Mouse (Mus musculus) bone marrow macrophage, adult 2 months (primary cell): ENCODE results near the gene Eif4g3. TPM values are rescaled to one million over a fixed set of nuclear protein-coding genes. Genes with fewer than 3 reads are reported as not detected.

Experiments
- H3K27ac ChIP-seq: 2 replicates; pipeline ENCODE4 v1.5.1; 2012; ENCODE audit warnings: low read depth, low read length; ENCODE audit not compliant: insufficient read depth
- H3K4me1 ChIP-seq: 2 replicates; pipeline ENCODE4 v1.6.1; 2012; ENCODE audit warnings: low read length; ENCODE audit not compliant: control insufficient read depth, insufficient read depth
- H3K4me3 ChIP-seq: 2 replicates; pipeline ENCODE4 v1.5.1; 2012; ENCODE audit warnings: mild to moderate bottlenecking, low read length, moderate library complexity; ENCODE audit not compliant: insufficient read depth
- CTCF ChIP-seq: IDR thresholded peaks from 2 replicates; pipeline ENCODE4 v1.5.1; 2012; ENCODE audit warnings: low read depth, mild to moderate bottlenecking, low read length, moderate library complexity
- POLR2A ChIP-seq: IDR thresholded peaks from 2 replicates; pipeline ENCODE4 v1.6.1; 2012; ENCODE audit warnings: mild to moderate bottlenecking, low read depth, low read length, borderline replicate concordance
- polyA plus RNA-seq: library from polyadenylated mRNA; stranded (reverse); fragments of >200 nt; gene quantifications from 2 replicates; pipeline ENCODE4 v1.2.4, GENCODE M21; 2012; ENCODE audit not compliant: missing spikeins, insufficient read depth, insufficient read length

The Eif4g3 gene
- polyA plus RNA-seq, 1 experiment = 74.3 TPM

DNA sequence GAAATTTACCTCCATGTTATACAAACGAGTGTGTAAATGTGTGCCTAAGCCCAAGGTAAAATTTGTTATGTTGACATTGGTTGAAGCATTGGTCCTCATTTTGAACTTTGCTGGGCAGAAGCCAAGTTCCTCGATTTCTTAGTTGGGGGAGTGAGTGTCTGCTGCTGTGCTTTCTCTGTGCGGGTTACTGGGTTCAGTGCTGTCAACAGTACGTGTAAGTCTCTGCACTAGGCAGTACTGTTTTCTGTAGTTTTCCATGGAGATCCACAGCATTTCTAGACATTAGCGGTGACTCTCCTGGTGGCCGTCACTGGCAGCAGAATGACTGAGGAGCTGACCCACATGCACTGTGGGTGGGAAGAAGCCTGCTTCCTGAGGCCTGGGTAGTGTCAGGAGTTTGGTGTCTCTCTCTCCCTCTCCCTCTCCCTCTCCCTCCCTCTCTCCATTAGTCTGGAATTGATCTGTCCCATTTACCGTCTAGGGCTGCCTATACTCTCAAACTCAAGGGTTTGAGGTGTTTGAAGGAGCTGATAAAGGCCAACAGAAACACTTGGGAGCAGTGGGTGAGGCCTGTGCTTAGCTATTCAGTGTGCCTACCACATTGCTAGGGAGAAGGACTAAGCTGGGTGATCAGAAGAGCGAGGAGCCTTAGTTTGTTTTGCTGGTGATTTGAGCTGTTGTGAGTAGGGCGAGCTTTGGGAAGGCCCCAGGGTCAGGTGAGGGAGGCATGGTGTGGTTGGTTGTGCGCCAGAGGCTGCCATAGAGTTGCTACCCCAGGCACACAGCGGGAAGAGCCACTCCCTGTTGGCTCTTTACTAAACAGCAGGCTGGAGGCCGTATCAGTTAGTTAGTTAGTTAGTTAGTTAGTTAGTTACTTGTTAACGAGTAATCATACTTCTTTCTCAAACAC, 45.8 kb downstream of the Eif4g3 start:
- TF ChIP-seq POLR2A (no peak), CTCF (no peak)
- peak overlapping the region; percentile 4; the same call in 1 of the 2 replicates for H3K27ac ChIP-seq
- H3K4me1 ChIP-seq = peaks cover 36% of the 10 kb centered on the region
- no peak overlapping the region for H3K4me3 ChIP-seq

DNA sequence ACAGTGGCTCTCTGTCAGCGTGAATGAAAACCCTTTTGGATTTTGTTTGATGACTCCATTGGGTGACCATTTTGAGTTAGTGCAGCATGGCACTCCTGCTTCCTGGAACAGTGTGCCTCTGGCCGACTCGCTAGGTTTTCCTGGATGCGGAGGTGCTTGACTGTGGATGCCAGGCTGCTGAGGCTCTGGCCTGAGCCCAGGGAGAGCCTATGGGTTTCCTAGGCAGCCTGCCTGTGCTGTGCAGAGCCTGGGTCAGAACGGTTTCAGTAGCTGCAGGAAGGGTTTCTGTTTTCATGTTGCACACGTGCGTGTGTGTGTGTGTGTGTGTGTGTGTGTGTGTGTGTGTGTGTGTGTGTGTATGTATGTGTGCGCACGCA, 46.4 kb downstream of the Eif4g3 start:
- TF ChIP-seq CTCF = no peak
- TF ChIP-seq POLR2A = no peak
- peaks cover 36% of the 10 kb centered on the region for H3K4me1 ChIP-seq
- no peak overlapping the region for H3K27ac ChIP-seq
- H3K4me3 ChIP-seq = no peak overlapping the region

DNA sequence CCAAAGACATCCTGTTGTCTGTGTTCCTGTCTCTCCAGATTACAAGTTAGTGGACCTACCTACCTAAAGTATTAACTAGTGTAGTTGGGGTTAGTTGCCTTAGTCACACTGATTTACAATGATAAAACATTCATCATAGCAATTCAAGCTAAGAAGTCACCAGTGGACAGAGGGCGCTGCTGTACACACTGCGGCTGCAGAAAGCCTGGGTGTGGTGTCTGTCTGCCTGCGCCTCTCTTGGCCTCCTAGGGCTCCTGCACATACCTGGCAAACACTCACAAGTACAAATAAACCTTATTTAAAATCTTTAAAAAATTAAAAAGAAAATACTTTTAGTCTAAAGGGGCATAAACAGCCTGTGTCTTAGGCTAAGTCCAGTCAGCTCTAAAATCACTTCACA, 47.8 kb downstream of the Eif4g3 start:
- 0 out of 2 replicates have a peak, but pooled peaks have one; percentile 32 for TF ChIP-seq CTCF
- no peak for TF ChIP-seq POLR2A
- peak overlapping the region; percentile 100 for H3K27ac ChIP-seq
- peaks cover 36% of the 10 kb centered on the region for H3K4me1 ChIP-seq
- no peak overlapping the region for H3K4me3 ChIP-seq

DNA sequence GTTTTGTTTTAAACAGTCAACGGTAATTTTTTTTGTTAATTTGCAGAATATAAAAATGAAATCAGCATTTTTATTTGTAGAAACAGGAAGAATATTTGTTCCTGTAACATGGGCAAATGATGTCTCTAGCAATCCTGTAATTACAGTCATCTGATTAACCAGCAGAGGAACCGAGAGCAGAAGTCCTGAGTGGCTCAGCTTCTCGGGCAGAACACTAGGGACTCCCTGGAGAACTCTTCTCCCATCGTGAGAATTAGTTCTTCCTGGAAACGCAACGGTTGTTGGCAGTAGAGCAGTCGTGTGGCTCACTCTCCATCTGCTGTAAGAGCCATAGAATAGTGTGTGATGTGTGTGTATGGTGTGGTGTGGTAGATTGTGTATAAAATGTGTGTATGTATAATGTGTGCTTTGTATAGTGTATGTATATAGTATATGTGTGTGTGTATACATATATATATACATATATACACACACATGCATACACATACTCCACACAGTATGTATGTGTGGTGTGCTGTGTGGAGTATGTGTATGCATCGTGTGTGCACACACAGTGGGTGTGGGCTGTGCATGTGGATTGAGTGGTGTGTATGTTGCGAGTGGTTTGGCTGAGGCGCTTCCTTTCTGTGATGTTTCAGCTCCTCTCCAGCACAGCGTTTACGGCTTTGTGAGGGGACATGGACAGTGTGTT, 48.9 kb downstream of the Eif4g3 start:
- H3K4me1 ChIP-seq = peaks cover 36% of the 10 kb centered on the region
- H3K4me3 ChIP-seq = peak overlapping the region; percentile 52
- TF ChIP-seq POLR2A (no peak), CTCF (no peak)
- H3K27ac ChIP-seq = peak overlapping the region; percentile 100

DNA sequence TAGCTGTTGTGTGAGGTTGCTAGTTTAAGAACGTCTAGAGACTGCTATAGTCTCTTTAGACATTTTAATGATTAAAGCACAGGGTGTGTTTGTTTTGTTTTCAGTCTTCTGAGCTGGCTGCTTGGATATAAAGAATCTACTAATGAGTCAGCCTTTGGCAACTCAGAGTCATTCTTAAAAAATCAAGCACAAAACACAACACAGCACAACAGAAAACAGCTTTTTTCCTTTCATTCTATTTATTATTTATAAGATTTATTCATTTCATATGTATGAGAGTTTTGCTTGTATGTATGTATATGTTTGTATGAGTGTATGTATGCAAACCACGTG, 49.4 kb downstream of the Eif4g3 start:
- H3K4me1 ChIP-seq = peaks cover 36% of the 10 kb centered on the region
- peak overlapping the region; percentile 52 for H3K4me3 ChIP-seq
- peak overlapping the region; percentile 94 for H3K27ac ChIP-seq
- TF ChIP-seq CTCF (no peak), POLR2A (no peak)

DNA sequence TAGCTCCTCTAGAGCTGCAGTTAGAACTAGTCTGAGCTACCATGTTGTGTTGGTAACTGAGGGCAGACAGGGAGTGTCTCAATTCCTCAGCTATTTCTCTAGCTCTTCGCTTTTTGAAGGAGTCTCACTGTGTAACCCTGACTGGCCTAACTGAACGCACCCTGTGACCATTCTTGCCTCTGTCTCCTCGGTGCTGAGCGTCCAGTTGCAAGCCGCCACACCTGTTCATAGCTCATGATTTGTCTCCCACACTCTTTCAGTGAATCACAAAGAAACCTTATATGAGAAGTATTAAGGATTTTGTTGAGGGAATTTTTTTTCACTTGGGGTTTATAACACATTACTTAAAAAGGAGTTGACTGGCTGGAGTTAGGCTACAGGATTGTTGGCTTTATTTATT, 49.8 kb downstream of the Eif4g3 start:
- Histone ChIP-seq H3K4me1 (peaks cover 35% of the 10 kb centered on the region), H3K4me3 (no peak overlapping the region), H3K27ac (peak overlapping the region; percentile 94)
- TF ChIP-seq POLR2A = no peak
- no peak for TF ChIP-seq CTCF

DNA sequence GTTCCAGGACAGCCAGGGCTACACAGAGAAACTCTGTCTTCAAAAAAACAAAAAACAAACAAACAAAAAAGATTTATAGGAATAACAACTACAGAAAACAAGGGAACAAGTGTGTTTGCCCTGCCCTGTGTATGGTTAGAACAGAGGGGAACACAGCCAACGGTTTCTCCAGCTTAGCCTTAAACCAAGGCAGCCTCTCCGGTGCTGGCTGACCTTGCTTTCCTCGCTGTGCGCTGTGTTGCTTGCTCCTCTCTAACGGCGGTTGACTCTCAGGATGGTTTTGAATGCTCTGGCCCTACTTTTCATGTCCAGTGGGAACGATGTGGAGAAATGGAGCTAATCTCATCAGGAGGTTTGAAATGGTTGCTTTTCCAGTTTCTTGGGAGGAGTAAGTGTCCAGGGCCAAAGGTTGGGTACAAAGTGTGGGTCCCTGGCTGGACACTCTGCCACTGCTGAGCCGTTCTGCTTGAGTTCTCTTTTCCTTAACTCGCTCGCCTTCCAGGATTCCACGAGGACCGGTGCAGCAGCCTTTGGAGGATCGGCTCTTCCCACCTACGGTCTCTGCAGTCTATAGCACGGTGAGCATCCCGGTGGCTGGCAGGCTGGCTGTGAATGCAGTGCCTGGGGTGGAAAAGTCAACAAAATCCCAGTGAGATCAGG, 52.1 kb downstream of the Eif4g3 start:
- no peak for TF ChIP-seq POLR2A
- no peak for TF ChIP-seq CTCF
- H3K27ac ChIP-seq = no peak overlapping the region
- peaks cover 20% of the 10 kb centered on the region for H3K4me1 ChIP-seq
- no peak overlapping the region for H3K4me3 ChIP-seq

DNA sequence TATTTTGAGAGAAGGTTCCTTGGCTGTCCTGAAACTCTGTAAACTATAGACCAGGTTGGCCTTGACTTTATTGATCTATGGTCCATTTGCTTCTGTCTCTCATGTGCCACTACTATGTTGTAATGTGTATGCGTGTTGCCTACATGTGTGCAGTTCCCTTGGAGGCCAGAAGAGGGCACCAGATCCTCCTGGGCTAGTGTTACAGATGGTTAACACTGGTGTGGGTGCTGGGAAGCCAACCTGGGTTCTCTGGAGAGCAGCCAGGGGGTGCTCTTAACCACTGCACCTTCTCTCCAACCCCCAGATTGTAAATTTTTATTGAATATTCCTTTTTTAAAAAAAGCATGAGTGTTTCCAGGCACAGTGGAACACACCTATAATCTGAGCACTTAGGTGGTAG, 53.0 kb downstream of the Eif4g3 start:
- H3K4me3 ChIP-seq = no peak overlapping the region
- peaks cover 14% of the 10 kb centered on the region for H3K4me1 ChIP-seq
- peak; percentile 72 for TF ChIP-seq CTCF
- TF ChIP-seq POLR2A = no peak
- no peak overlapping the region for H3K27ac ChIP-seq

DNA sequence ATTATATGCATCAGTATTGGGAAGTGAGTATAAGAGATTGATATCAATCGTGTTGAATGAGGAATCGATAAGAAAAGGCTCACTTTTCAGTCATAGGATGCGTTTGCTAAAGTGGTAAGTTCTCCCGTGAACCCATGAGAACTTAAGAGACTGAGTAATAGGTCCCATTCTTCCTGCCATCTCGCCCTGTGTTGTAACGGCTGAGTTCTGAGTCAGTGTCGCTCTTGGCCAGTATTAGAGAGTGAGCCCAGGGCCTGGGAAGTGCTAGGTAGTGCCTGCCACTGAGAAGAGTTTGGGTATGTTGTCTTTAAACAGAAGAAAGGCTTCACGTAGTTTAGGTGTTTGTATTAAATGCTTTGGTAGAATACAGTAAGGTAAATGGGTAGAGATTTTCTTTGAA, 53.5 kb downstream of the Eif4g3 start:
- TF ChIP-seq POLR2A (no peak), CTCF (no peak)
- H3K4me1 ChIP-seq = peaks cover 10% of the 10 kb centered on the region
- H3K27ac ChIP-seq = no peak overlapping the region
- H3K4me3 ChIP-seq = no peak overlapping the region
